Comparison of ENCODE assay signal across 25 mouse cellular contexts in genomic region chr13:35678691-35679090, GRCm38 (mm10). TPM values are rescaled to one million over a fixed set of nuclear protein-coding genes. Genes with fewer than 3 reads are reported as not detected.
DNase-seq lines count a peak whose midpoint lies in the region; ATAC-seq lines count a peak whose summit lies in the region.
"Had no signal": no experiment of that assay in that cellular context is flagged by ENCODE, and none has a peak within 500 bp of the region (broad histone marks: within the 10 kb centered on the region; RNA-seq: fewer than 3 reads in every experiment).

No protein-coding gene starts in this region.

- 0 out of 2 replicates have a peak, but pooled peaks have one; percentile 12 for ATAC-seq in erythroblast, adult 5-6 weeks (replicated peaks; ENCODE audit: low FRiP score, poor library complexity, severe bottlenecking)
- no peak for ATAC-seq in liver, embryonic 13.5 days (ENCODE audit: low read depth)
- ATAC-seq in kidney, embryonic 15.5 days (replicated peaks; ENCODE audit: low FRiP score): no peak
- ATAC-seq: forebrain, embryonic 13.5 days; intestine, postnatal 0 days; lung, postnatal 0 days; midbrain, embryonic 13.5 days had no signal

- H3K27ac ChIP-seq in liver, embryonic 13.5 days: peak overlapping the region; percentile 100
- no peak overlapping the region for H3K27ac ChIP-seq in kidney, embryonic 15.5 days
- H3K27ac ChIP-seq: forebrain, embryonic 13.5 days; hindbrain, embryonic 14.5 days; left cerebral cortex, adult 2 months; limb, embryonic 12.5 days; midbrain, embryonic 13.5 days; neural tube, embryonic 13.5 days had no signal

- intact Hi-C loops in heart, postnatal 36 days (cut with DNase I): no loop called here

- no peaks in the 10 kb centered on the region for H3K27me3 ChIP-seq in liver, embryonic 13.5 days
- H3K27me3 ChIP-seq in kidney, embryonic 15.5 days: no peaks in the 10 kb centered on the region
- H3K27me3 ChIP-seq: CH12.LX; forebrain, embryonic 13.5 days; limb, embryonic 12.5 days; midbrain, embryonic 13.5 days; neural tube, embryonic 13.5 days had no signal

- peaks cover 60% of the 10 kb centered on the region for H3K4me1 ChIP-seq in liver, embryonic 13.5 days (replicated peaks)
- no peaks in the 10 kb centered on the region for H3K4me1 ChIP-seq in kidney, embryonic 15.5 days
- H3K4me1 ChIP-seq: forebrain, embryonic 13.5 days; midbrain, embryonic 13.5 days had no signal

- 81% methylated on average over 6 of the region's 6 CpGs for WGBS in liver, embryonic 13.5 days (ENCODE audit: insufficient replicate concordance)
- WGBS in kidney, embryonic 15.5 days: 88% methylated on average over 6 of the region's 6 CpGs

- no peaks in the 10 kb centered on the region for H3K9me3 ChIP-seq in liver, embryonic 13.5 days (replicated peaks)
- H3K9me3 ChIP-seq in kidney, embryonic 15.5 days (replicated peaks): no peaks in the 10 kb centered on the region
- H3K9me3 ChIP-seq: forebrain, embryonic 13.5 days; limb, embryonic 12.5 days; midbrain, embryonic 13.5 days; neural tube, embryonic 13.5 days had no signal

- peak; percentile 70 for DNase-seq in heart, adult 11 months
- no peak for DNase-seq in heart, postnatal 36 days
- no peak for DNase-seq in liver, embryonic 13.5 days
- no peak for DNase-seq in urinary bladder, postnatal 36 days (ENCODE audit: low spot score in 2 of 2)
- no peak for DNase-seq in right cerebral cortex, adult 2 months (ENCODE audit: low spot score in 2 of 2)
- DNase-seq: adrenal gland, postnatal 10 days; cerebellum, adult 2 months; cerebellum, postnatal 14 days; gastrocnemius, postnatal 36 days; heart, postnatal 4 days; kidney, adult 9 months; kidney, postnatal 25 days; lung, adult 18-20 months; lung, postnatal 4 days had no signal

- H3K4me2 ChIP-seq in liver, embryonic 13.5 days: peak overlapping the region; percentile 65
- H3K4me2 ChIP-seq in kidney, embryonic 15.5 days: no peak overlapping the region
- H3K4me2 ChIP-seq: forebrain, embryonic 13.5 days; hindbrain, embryonic 14.5 days; limb, embryonic 12.5 days; midbrain, embryonic 13.5 days; neural tube, embryonic 13.5 days had no signal

- H3K9ac ChIP-seq in liver, embryonic 13.5 days: peak overlapping the region; percentile 69
- no peak overlapping the region for H3K9ac ChIP-seq in kidney, embryonic 15.5 days
- H3K9ac ChIP-seq: forebrain, embryonic 13.5 days; hindbrain, embryonic 14.5 days; limb, embryonic 12.5 days; midbrain, embryonic 13.5 days; neural tube, embryonic 13.5 days had no signal

- H3K36me3 ChIP-seq in liver, embryonic 13.5 days: no peaks in the 10 kb centered on the region
- H3K36me3 ChIP-seq in kidney, embryonic 15.5 days: no peaks in the 10 kb centered on the region
- H3K36me3 ChIP-seq: limb, embryonic 12.5 days; midbrain, embryonic 13.5 days; neural tube, embryonic 13.5 days had no signal

- no peak overlapping the region for H3K4me3 ChIP-seq in liver, embryonic 13.5 days (replicated peaks)
- H3K4me3 ChIP-seq in kidney, embryonic 15.5 days (replicated peaks): no peak overlapping the region
- H3K4me3 ChIP-seq: forebrain, embryonic 13.5 days; left cerebral cortex, adult 2 months; limb, embryonic 12.5 days; midbrain, embryonic 13.5 days; neural tube, embryonic 13.5 days had no signal

RNA-seq across cellular contexts. Expression of gene Cdyl, which starts 19.1 kb away (rescaled TPM):
- 10 to 100 TPM in 1 of 2 experiments, 1 to 10 TPM in 1; 10.0 to 10.8 TPM for total RNA-seq in heart, postnatal 36 days (2021)
- total RNA-seq in erythroblast, adult 5-6 weeks (2015; ENCODE audit: low replicate concordance): 18.3 and 21.5 TPM in 2 replicates
- total RNA-seq in erythroblast, adult 5-6 weeks (2017; ENCODE audit: low replicate concordance): 27.3 and 29.6 TPM in 2 replicates
- 10.3 TPM in 2 replicates for polyA plus RNA-seq in liver, embryonic 13.5 days (2015; fragmentation: Nextera tagmentation; extraction: Ambion mirVana)
- polyA plus RNA-seq in kidney, embryonic 15.5 days (2015; fragmentation: Nextera tagmentation; extraction: Ambion mirVana): 13.0 and 13.1 TPM in 2 replicates
